Mouse (Mus musculus): ENCODE data around the gene Smarcc1. TPM values are rescaled to one million over a fixed set of nuclear protein-coding genes. Genes with fewer than 3 reads are reported as not detected.
A peak's percentile ranks its signal among the peaks of the same experiment; 100 is the strongest.
"Not testable (repeated sequence)": the region's sequence is repeated elsewhere in the genome, so short reads cannot be mapped to it uniquely, and the experiment has no call there.

The Smarcc1 gene
- polyA plus RNA-seq, 1 experiment from 2014 or later, result 253 TPM

- no peak for DNase-seq (ENCODE audit: low spot score)
- no peak for ATAC-seq (ENCODE audit: low FRiP score)
- Histone ChIP-seq H3K4me2 (replicated peaks; ENCODE audit: low read depth, low read length) (no peak overlapping the region), H3K27ac (ENCODE audit: low read depth, low read length) (no peak overlapping the region), H3K36me3 (ENCODE audit: control insufficient read depth, insufficient read depth, low read length) (no peaks in the 10 kb centered on the region), H3K4me1 (replicated peaks; ENCODE audit: control insufficient read depth, insufficient read depth, low read length) (peaks cover 3% of the 10 kb centered on the region; the same call in 1 of the 2 replicates), H3K4me3 (ENCODE audit: low read depth, low read length) (no peak overlapping the region), H3K9ac (ENCODE audit: low read depth, low read length) (no peak overlapping the region), H3K9me3 (ENCODE audit: control insufficient read depth, low read length) (no peaks in the 10 kb centered on the region), H3K27me3 (ENCODE audit: control insufficient read depth, insufficient read depth, low read length) (no peaks in the 10 kb centered on the region)
- WGBS, result 85% methylated on average over 4 of the region's 4 CpGs
Observed at GRCm38 (mm10) chr9:110121424-110121823, 3.9 kb downstream of the Smarcc1 start.

- Histone ChIP-seq H3K27ac (ENCODE audit: low read depth, low read length) (no peak overlapping the region), H3K9ac (ENCODE audit: low read depth, low read length) (no peak overlapping the region), H3K4me1 (replicated peaks; ENCODE audit: control insufficient read depth, insufficient read depth, low read length) (peaks cover 3% of the 10 kb centered on the region; the same call in 1 of the 2 replicates), H3K4me2 (replicated peaks; ENCODE audit: low read depth, low read length) (no peak overlapping the region), H3K27me3 (ENCODE audit: control insufficient read depth, insufficient read depth, low read length) (no peaks in the 10 kb centered on the region), H3K4me3 (ENCODE audit: low read depth, low read length) (no peak overlapping the region), H3K9me3 (ENCODE audit: control insufficient read depth, low read length) (no peaks in the 10 kb centered on the region), H3K36me3 (ENCODE audit: control insufficient read depth, insufficient read depth, low read length) (no peaks in the 10 kb centered on the region)
- no peak for DNase-seq (ENCODE audit: low spot score)
- 81% methylated on average over 2 of the region's 2 CpGs for WGBS
- no peak for ATAC-seq (ENCODE audit: low FRiP score)
Observed at GRCm38 (mm10) chr9:110123322-110123721, 5.8 kb downstream of the Smarcc1 start.

GRCm38 (mm10) chr9:110124008-110124540 is 6.6 kb downstream of the Smarcc1 start:
- WGBS, result 41% methylated on average over 2 of the region's 2 CpGs
- not testable (repeated sequence) for ATAC-seq (ENCODE audit: low FRiP score); H3K36me3 ChIP-seq (ENCODE audit: control insufficient read depth, insufficient read depth, low read length); H3K4me3 ChIP-seq (ENCODE audit: low read depth, low read length); DNase-seq (ENCODE audit: low spot score); H3K27ac ChIP-seq (ENCODE audit: low read depth, low read length); H3K9ac ChIP-seq (ENCODE audit: low read depth, low read length); H3K27me3 ChIP-seq (ENCODE audit: control insufficient read depth, insufficient read depth, low read length); H3K9me3 ChIP-seq (ENCODE audit: control insufficient read depth, low read length); H3K4me1 ChIP-seq (replicated peaks; ENCODE audit: control insufficient read depth, insufficient read depth, low read length); H3K4me2 ChIP-seq (replicated peaks; ENCODE audit: low read depth, low read length)

GRCm38 (mm10) chr9:110130896-110131524 is 13.5 kb downstream of the Smarcc1 start:
- H3K27ac ChIP-seq (ENCODE audit: low read depth, low read length), result peak overlapping the region; percentile 95
- H3K9ac ChIP-seq (ENCODE audit: low read depth, low read length), result peak overlapping the region; percentile 99
- no peaks in the 10 kb centered on the region for H3K9me3 ChIP-seq (ENCODE audit: control insufficient read depth, low read length)
- H3K4me1 ChIP-seq (replicated peaks; ENCODE audit: control insufficient read depth, insufficient read depth, low read length), result 0 out of 2 replicates have a peak, but pooled peaks cover 3% of the 10 kb centered on the region
- H3K36me3 ChIP-seq (ENCODE audit: control insufficient read depth, insufficient read depth, low read length), result no peaks in the 10 kb centered on the region
- no peak for DNase-seq (ENCODE audit: low spot score)
- WGBS, result 35% methylated on average over 10 of the region's 10 CpGs
- ATAC-seq (ENCODE audit: low FRiP score), result no peak
- peak overlapping the region; percentile 63 for H3K4me2 ChIP-seq (replicated peaks; ENCODE audit: low read depth, low read length)
- no peaks in the 10 kb centered on the region for H3K27me3 ChIP-seq (ENCODE audit: control insufficient read depth, insufficient read depth, low read length)
- peak overlapping the region; percentile 92 for H3K4me3 ChIP-seq (ENCODE audit: low read depth, low read length)

- ATAC-seq (ENCODE audit: low FRiP score) (peak; percentile 96), DNase-seq (ENCODE audit: low spot score) (peak; percentile 100)
- peak overlapping the region; percentile 92 for H3K4me3 ChIP-seq (ENCODE audit: low read depth, low read length)
- H3K27me3 ChIP-seq (ENCODE audit: control insufficient read depth, insufficient read depth, low read length), result no peaks in the 10 kb centered on the region
- under 1% methylated on average over 53 of the region's 64 CpGs for WGBS
- peak overlapping the region; percentile 63 for H3K4me2 ChIP-seq (replicated peaks; ENCODE audit: low read depth, low read length)
- 0 out of 2 replicates have a peak, but pooled peaks cover 3% of the 10 kb centered on the region for H3K4me1 ChIP-seq (replicated peaks; ENCODE audit: control insufficient read depth, insufficient read depth, low read length)
- H3K36me3 ChIP-seq (ENCODE audit: control insufficient read depth, insufficient read depth, low read length), result no peaks in the 10 kb centered on the region
- H3K9me3 ChIP-seq (ENCODE audit: control insufficient read depth, low read length), result no peaks in the 10 kb centered on the region
- peak overlapping the region; percentile 99 for H3K9ac ChIP-seq (ENCODE audit: low read depth, low read length)
- peak overlapping the region; percentile 95 for H3K27ac ChIP-seq (ENCODE audit: low read depth, low read length)
Observed at GRCm38 (mm10) chr9:110131525-110132197, 14.2 kb downstream of the Smarcc1 start.

- Histone ChIP-seq H3K27me3 (ENCODE audit: control insufficient read depth, insufficient read depth, low read length) (no peaks in the 10 kb centered on the region), H3K9ac (ENCODE audit: low read depth, low read length) (peak overlapping the region; percentile 99), H3K9me3 (ENCODE audit: control insufficient read depth, low read length) (no peaks in the 10 kb centered on the region), H3K4me1 (replicated peaks; ENCODE audit: control insufficient read depth, insufficient read depth, low read length) (0 out of 2 replicates have a peak, but pooled peaks cover 3% of the 10 kb centered on the region), H3K4me3 (ENCODE audit: low read depth, low read length) (peak overlapping the region; percentile 92), H3K36me3 (ENCODE audit: control insufficient read depth, insufficient read depth, low read length) (no peaks in the 10 kb centered on the region), H3K27ac (ENCODE audit: low read depth, low read length) (peak overlapping the region; percentile 95), H3K4me2 (replicated peaks; ENCODE audit: low read depth, low read length) (peak overlapping the region; percentile 63)
- DNase-seq (ENCODE audit: low spot score) (peak; percentile 71), ATAC-seq (ENCODE audit: low FRiP score) (no peak; the same call in 1 of the 2 replicates)
- WGBS, result 0% methylated on average over 30 of the region's 38 CpGs
Observed at GRCm38 (mm10) chr9:110132201-110132605, 14.7 kb downstream of the Smarcc1 start.

- Histone ChIP-seq H3K36me3 (ENCODE audit: control insufficient read depth, insufficient read depth, low read length) (no peaks in the 10 kb centered on the region), H3K4me3 (ENCODE audit: low read depth, low read length) (peak overlapping the region; percentile 92), H3K27ac (ENCODE audit: low read depth, low read length) (no peak overlapping the region), H3K9ac (ENCODE audit: low read depth, low read length) (no peak overlapping the region), H3K4me1 (replicated peaks; ENCODE audit: control insufficient read depth, insufficient read depth, low read length) (0 out of 2 replicates have a peak, but pooled peaks cover 3% of the 10 kb centered on the region), H3K9me3 (ENCODE audit: control insufficient read depth, low read length) (no peaks in the 10 kb centered on the region), H3K27me3 (ENCODE audit: control insufficient read depth, insufficient read depth, low read length) (no peaks in the 10 kb centered on the region), H3K4me2 (replicated peaks; ENCODE audit: low read depth, low read length) (peak overlapping the region; percentile 63)
- DNase-seq (ENCODE audit: low spot score) (no peak), ATAC-seq (ENCODE audit: low FRiP score) (no peak)
- 67% methylated on average over 6 of the region's 6 CpGs for WGBS
Observed at GRCm38 (mm10) chr9:110132921-110133320, 15.4 kb downstream of the Smarcc1 start.

- DNase-seq (ENCODE audit: low spot score), result no peak
- Histone ChIP-seq H3K4me2 (replicated peaks; ENCODE audit: low read depth, low read length) (no peak overlapping the region), H3K27ac (ENCODE audit: low read depth, low read length) (no peak overlapping the region), H3K9ac (ENCODE audit: low read depth, low read length) (no peak overlapping the region), H3K9me3 (ENCODE audit: control insufficient read depth, low read length) (no peaks in the 10 kb centered on the region), H3K4me3 (ENCODE audit: low read depth, low read length) (no peak overlapping the region), H3K36me3 (ENCODE audit: control insufficient read depth, insufficient read depth, low read length) (no peaks in the 10 kb centered on the region), H3K27me3 (ENCODE audit: control insufficient read depth, insufficient read depth, low read length) (no peaks in the 10 kb centered on the region), H3K4me1 (replicated peaks; ENCODE audit: control insufficient read depth, insufficient read depth, low read length) (0 out of 2 replicates have a peak, but pooled peaks cover 3% of the 10 kb centered on the region)
- 77% methylated on average over 5 of the region's 5 CpGs for WGBS
- no peak for ATAC-seq (ENCODE audit: low FRiP score)
Observed at GRCm38 (mm10) chr9:110134176-110134575, 16.7 kb downstream of the Smarcc1 start.
